Mouse (Mus musculus): ENCODE measurements around the gene Prss57.
A peak's percentile ranks its signal among the peaks of the same experiment; 100 is the strongest.

Prss57 gene

DNA sequence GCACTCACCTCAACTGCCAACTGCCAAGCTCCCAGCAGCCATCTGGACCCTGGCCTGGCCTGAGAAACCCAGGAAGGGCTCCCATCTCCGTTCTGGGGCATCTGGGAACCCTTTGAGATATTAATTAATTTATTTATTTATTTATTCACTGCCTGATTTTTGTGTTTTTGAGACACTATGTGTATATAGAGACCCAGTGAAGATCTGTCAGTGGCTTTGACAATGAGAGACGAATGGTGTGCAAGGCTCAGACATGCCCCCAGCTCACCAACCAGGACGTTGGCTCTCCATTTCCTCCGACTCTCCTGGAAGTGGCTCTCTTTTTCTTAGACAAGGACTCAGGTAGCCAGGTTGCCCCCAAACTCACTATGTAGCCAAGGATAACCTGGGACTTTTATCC lies at the start of gene Prss57:
Gene Prss57 (minus strand): TSS at position 101 of the 400 bp plus-strand sequence.
- DNase-seq (ENCODE audit: low read depth, low spot score), result no peak

DNA sequence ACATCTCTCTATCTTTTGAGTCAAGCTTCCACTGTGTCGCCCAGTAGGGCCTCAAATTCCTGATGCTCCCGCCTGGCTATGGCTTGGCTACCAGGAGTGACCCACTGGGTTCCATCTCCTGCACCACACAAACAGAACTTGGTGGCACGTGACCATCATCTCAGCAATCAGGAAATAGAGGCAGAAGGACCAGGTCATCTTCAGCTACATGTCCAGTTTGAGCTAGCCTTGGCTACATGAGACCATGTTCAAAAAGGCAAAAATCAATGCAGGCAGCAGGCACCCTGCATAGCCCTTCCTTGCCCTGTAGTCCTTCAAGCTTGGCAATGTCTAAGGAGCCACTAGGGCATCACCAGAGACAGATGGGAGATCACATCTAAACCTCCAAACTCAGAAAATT lies 49.3 kb upstream of the Prss57 start:
- DNase-seq (ENCODE audit: low read depth, low spot score), result no peak

GRCm38 (mm10) chr10:79838151-79838550 lies 47.4 kb upstream of the Prss57 start:
- DNase-seq (ENCODE audit: low read depth, low spot score), result no peak

DNA sequence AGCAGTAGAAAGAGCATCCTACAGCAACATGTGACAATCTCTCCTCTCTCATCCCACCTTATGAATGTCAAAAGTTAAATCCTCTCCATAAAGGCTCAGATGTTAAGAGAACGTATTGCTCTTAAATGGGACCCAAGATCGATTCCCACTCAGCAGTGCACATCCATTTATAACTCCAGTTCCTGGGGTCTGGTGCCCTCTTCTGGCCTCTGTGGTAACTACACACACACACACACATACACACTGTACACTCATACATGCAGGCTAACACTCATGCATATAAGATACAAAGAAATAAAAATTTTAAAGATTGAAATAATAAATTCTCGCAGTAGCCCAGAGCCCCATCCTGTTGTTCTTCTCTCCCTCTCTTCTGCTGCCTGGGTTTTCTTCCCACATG lies 46.2 kb upstream of the Prss57 start:
- peak; percentile 51 for DNase-seq (ENCODE audit: low read depth, low spot score)

DNA sequence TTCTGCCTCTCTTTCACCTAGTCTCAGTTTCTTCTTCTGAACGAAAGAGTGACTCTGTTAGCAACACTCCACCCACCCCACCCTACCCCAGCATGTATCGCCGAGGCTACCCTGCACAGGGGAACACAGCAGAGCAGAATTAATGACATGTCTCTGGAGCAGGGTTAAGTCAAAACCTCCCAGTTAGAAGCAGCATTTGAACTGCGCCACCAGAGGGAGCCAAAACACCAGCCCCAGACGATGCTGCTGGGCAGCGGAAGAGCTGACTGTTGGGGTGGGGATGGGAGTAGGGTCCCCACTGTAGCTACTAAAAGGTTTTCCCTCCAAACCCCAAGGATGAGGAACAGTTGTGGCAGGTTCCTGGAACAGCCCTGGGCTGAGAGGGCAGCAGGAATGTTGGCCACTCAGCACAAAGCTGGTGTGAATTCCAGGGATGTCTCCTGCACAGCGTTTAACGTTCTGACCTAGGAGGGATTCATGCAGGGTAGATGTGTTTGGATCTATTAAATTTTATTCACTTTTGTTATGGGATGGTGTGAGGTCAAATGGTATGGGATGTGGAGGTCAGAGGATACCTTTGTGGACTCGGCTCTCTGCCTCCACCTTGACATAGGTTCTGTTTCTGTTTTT lies 44.1 kb upstream of the Prss57 start:
- peak; percentile 74 for DNase-seq (ENCODE audit: low read depth, low spot score)

GRCm38 (mm10) chr10:79832786-79833181 lies 42.0 kb upstream of the Prss57 start:
- DNase-seq (ENCODE audit: low read depth, low spot score), result no peak

GRCm38 (mm10) chr10:79832026-79832785 lies 41.4 kb upstream of the Prss57 start:
- no peak for DNase-seq (ENCODE audit: low read depth, low spot score)

DNA sequence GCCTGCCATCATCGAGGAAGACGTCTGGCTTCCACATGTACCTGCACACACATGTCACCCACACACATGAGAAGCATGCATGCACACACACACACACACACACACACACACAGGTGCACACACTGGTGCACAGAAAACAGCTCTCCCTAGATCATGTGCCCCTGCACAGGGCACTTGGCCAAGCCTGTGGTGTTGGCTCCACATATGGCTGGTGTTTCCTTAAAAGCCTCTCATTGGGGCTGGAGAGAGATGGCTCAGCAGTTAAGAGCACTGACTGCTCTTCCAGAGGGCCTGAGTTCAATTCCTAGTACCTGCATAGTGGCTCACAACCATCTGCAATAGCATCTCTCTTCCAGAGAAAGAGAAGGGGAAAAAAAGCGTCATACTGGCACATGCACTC lies 40.8 kb upstream of the Prss57 start:
- no peak for DNase-seq (ENCODE audit: low read depth, low spot score)

DNA sequence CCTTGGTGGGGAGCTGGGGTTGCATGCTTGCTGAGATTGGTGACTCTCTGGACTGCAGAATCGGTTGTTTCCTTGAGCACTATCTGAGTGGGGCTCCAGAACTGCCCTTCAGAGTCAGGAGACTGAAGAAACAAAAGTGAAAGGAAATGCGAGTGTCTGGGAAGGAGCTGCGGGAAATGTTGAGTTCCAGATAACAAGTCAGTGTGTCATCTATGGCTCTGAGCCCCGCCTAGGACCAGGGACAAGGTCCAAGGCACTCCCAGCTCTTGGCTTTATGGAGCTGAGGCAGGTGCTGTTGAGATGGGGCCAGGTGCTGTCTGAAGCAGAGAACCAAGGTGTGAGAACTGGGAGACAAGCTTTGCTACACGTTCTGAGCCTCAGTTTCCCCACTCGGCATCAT lies 33.7 kb upstream of the Prss57 start:
- no peak for DNase-seq (ENCODE audit: low read depth, low spot score)

DNA sequence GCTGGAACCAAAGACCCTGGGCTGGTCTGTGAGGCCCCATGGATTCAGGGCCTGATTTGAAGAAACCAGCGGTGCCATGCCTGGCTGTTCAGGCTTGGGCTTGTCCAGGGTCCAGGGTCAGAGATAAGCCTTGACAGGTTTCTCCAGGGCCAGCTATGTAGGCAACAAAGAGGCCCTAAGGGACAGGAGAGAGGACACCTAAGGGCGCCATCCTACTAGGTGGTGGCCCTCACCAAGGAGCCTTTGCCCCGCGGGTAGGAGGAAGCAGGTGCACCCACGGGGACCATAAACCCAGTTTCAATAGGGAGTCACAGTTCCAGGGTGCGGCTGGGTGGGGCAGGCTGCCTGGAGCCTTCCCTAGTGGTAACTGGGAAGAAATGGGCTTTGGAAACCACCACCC lies 32.2 kb upstream of the Prss57 start:
- DNase-seq (ENCODE audit: low read depth, low spot score), result no peak

GRCm38 (mm10) chr10:79822372-79822771 lies 31.6 kb upstream of the Prss57 start:
- no peak for DNase-seq (ENCODE audit: low read depth, low spot score)

DNA sequence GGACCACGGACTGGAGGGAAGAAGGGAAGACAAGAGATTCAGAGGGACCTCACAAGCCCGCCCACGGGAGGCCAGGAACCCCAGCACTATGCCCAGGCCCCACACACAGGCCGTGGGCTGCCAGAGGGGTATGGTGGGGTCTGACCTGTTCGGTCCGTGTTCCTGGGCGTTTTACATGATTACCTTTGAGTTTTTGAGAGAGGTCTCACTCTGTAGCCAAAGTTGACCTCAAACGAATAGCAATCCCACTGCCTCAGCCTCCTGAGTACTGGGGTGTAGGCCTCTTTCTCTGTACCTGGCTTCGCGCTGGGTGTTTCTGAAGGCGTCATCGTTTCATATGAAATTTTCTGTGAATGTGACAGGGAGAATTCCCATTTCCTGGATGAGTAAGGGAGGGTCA lies 31.0 kb upstream of the Prss57 start:
- no peak for DNase-seq (ENCODE audit: low read depth, low spot score)

GRCm38 (mm10) chr10:79820782-79821181 lies 30.0 kb upstream of the Prss57 start, which contains the start of gene Misp:
Misp (plus strand) TSS chr10:79820989.
- DNase-seq (ENCODE audit: low read depth, low spot score), result no peak

GRCm38 (mm10) chr10:79820277-79820676 lies 29.5 kb upstream of the Prss57 start:
- DNase-seq (ENCODE audit: low read depth, low spot score), result no peak

DNA sequence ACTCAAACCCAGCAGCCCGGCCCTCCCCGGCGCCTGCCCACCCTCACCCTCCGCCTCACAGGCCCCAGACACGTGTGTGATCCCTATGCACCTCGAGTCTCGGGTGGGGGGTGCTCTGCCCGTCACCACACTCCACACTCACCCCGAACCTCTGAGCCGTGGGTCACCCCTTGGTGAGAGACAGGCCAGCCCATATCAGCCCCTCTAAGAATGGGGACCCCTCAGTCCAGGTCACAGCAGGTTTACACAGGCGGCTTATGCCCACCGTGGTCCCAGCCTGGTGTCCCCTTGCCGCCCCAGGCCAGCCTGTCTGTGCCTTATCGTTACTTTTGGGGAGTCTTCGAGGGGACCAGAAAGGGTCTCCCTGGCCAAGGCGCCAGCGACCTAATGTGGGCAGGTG lies 28.8 kb upstream of the Prss57 start:
- no peak for DNase-seq (ENCODE audit: low read depth, low spot score)

DNA sequence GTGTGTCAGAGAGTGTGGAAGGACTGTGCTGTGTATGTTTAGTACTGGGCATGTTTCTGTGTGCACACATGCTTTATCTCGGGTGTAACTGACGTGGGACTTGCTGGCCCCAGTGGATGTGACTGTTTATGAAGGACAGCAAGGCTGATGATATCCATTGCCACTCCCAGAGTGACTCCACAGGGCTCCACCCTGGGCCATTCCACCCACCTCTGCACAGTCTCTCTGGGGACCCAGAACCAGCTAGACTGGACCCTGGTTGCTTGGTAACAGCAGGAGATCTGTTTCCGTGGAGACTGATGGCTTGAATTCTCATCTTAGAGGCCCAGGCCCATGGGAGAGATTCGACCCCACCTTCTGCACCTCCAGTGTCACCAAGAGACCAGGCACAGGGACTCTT lies 27.5 kb upstream of the Prss57 start:
- DNase-seq (ENCODE audit: low read depth, low spot score), result no peak

- DNase-seq (ENCODE audit: low read depth, low spot score), result no peak
Measured at GRCm38 (mm10) chr10:79817111-79817510, 26.4 kb upstream of the Prss57 start.

GRCm38 (mm10) chr10:79815671-79816494 lies 25.1 kb upstream of the Prss57 start:
- DNase-seq (ENCODE audit: low read depth, low spot score), result no peak

- no peak for DNase-seq (ENCODE audit: low read depth, low spot score)
Measured at GRCm38 (mm10) chr10:79814271-79814842, 23.6 kb upstream of the Prss57 start.

DNA sequence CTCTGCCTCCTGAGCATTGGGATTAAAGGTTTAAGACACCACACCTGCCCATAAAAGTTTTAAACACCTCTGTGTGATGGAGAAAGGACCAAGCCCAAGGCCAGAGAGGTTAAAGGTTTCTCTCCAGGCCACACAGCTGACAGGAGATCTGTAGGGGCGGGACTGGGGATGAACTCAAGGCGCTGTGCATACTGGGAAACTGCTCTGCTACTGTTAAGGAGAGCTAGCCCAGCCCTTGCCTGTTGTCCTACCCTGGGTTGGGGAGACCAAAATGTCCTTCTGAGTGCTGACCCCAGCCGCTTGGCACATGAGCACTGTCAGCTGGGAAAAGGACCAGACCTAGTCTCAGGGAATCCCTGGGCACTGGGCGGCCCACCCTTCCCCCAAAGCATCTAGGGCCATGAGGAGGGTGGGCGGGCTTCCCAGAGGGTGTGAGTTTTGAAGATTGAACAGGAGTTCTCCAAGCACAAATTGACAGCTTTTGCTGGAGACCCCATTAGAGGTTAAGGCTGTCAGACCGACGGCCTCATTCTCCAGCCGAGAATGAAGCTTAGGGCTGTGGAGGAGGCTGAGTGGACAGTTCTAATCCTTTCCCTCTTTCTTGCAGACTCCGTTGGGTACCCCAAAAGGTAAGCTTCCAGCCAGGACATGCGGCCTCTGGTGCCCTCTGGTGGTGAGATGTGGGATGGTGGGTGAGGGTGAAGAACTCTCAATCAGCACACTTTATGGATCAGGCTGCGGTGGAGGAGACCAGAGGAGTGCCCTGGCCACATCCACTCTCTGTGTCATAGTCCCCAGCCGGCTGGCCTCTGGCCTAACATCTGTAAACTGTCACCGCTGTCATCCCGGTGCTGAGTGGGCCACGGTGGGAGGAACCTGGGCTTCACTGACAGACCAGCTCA lies 21.2 kb upstream of the Prss57 start:
- DNase-seq (ENCODE audit: low read depth, low spot score), result peak; percentile 76

DNA sequence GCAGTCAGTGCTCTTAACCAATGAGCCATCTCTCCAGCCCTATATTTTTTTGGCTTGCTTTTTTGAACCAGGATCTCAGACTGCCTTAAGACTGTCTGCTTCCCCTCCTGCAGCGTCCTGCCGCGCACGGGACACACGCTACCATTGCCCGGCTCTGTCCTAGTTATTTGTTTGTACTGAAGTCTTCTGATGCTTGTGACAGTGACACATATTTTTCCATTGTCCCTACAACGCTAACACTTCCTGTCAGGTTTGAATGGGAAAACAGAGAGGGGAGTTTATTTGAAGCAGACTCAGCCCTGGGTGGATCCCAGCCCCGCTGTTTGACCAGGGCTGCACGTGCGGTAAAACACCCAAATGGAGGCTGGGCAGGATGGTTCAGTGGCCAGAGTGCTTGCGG lies 18.0 kb upstream of the Prss57 start:
- no peak for DNase-seq (ENCODE audit: low read depth, low spot score)
